Mouse (Mus musculus) MEL (cell line): ENCODE measurements at regions not wholly inside any gene's neighbourhood (a gene's known extent, or its start where the extent isn't known, plus 50 kb on each side); places are given as distances from the start of the nearest gene placed in this dataset.

ENCODE experiments used
- DNase-seq: peaks from one replicate; pipeline ENCODE4 v3.0.0; 2011; ENCODE audit warnings: low read depth, low spot score
- H3K27ac ChIP-seq: 2 replicates; pipeline ENCODE4 v1.5.1; 2012; ENCODE audit warnings: low read depth, mild to moderate bottlenecking, control low read depth, low read length, moderate library complexity; ENCODE audit not compliant: control insufficient read depth
- H3K27me3 ChIP-seq, 2 experiments: fragments of 150-350 bp in 1 of 2; sonication (generic) in 1 of 2; 2 replicates each; pipeline ENCODE4 v1.6.1; 2012; ENCODE audit warnings: low read length in 2 of 2, mild to moderate bottlenecking in 2 of 2, improper control_type of control experiment in 1 of 2, moderate library complexity in 1 of 2; ENCODE audit not compliant: insufficient read depth in 2 of 2, control insufficient read depth in 1 of 2
- H3K36me3 ChIP-seq, 2 experiments: 2 replicates each; pipeline ENCODE4 v1.6.1; 2012 to 2014; ENCODE audit warnings: low read length in 2 of 2, improper control_type of control experiment in 1 of 2, inconsistent platforms in 1 of 2, mild to moderate bottlenecking in 1 of 2; ENCODE audit not compliant: insufficient read depth in 2 of 2, control insufficient read depth in 1 of 2
- H3K4me1 ChIP-seq, 2 experiments: fragments of 150-350 bp in 1 of 2; sonication (generic) in 1 of 2; 2 replicates each; pipeline ENCODE4 v1.6.1; 2012; ENCODE audit warnings: low read length in 2 of 2, improper control_type of control experiment in 1 of 2, mild to moderate bottlenecking in 1 of 2; ENCODE audit not compliant: insufficient read depth in 2 of 2, control insufficient read depth in 1 of 2
- H3K4me3 ChIP-seq, 2 experiments: fragments of 150-350 bp in 1 of 2; sonication (generic) in 1 of 2; 2 replicates each; pipeline ENCODE4 v1.5.1; 2012; ENCODE audit warnings: low read depth in 2 of 2, low read length in 2 of 2, mild to moderate bottlenecking in 2 of 2, moderate library complexity in 2 of 2, control low read depth in 1 of 2, improper control_type of control experiment in 1 of 2; ENCODE audit not compliant: control insufficient read depth in 1 of 2, insufficient read depth in 1 of 2
- H3K79me2 ChIP-seq: 2 replicates; pipeline ENCODE4 v1.6.1; 2012; ENCODE audit warnings: mild to moderate bottlenecking, low read length, moderate library complexity; ENCODE audit not compliant: control insufficient read depth, poor library complexity, insufficient read depth
- H3K9ac ChIP-seq: 2 replicates; pipeline ENCODE4 v1.6.1; 2012; ENCODE audit warnings: low read depth, mild to moderate bottlenecking, control low read depth, low read length, moderate library complexity; ENCODE audit not compliant: control insufficient read depth, poor library complexity, severe bottlenecking
- H3K9me3 ChIP-seq: fragments of 150-350 bp; sonication (generic); replicated peaks from 2 replicates; pipeline ENCODE4 v1.6.1; 2012; ENCODE audit warnings: mild to moderate bottlenecking, low read length, improper control_type of control experiment, moderate library complexity; ENCODE audit not compliant: insufficient read depth
- BHLHE40 ChIP-seq: IDR thresholded peaks from 2 replicates; pipeline ENCODE4 v1.6.1; 2012; ENCODE audit warnings: low read depth, mild to moderate bottlenecking, inconsistent platforms, low read length, improper control_type of control experiment, borderline replicate concordance
- CHD2 ChIP-seq: IDR thresholded peaks from 2 replicates; pipeline ENCODE4 v1.6.1; 2011; ENCODE audit warnings: low read length, improper control_type of control experiment
- EP300 ChIP-seq, 2 experiments: IDR thresholded peaks; 2 replicates each; pipeline ENCODE4 v1.6.1; 2011; ENCODE audit warnings: improper control_type of control experiment in 2 of 2, low read length in 2 of 2, low read depth in 1 of 2, mild to moderate bottlenecking in 1 of 2
- GABPA ChIP-seq: IDR thresholded peaks from 2 replicates; pipeline ENCODE4 v1.6.1; 2012; ENCODE audit warnings: low read depth, mild to moderate bottlenecking, inconsistent platforms, low read length, improper control_type of control experiment, moderate library complexity
- HCFC1 ChIP-seq: IDR thresholded peaks from 2 replicates; pipeline ENCODE4 v1.6.1; 2012; ENCODE audit warnings: low read depth, mild to moderate bottlenecking, inconsistent platforms, low read length, improper control_type of control experiment, moderate library complexity
- JUND ChIP-seq: IDR thresholded peaks from 2 replicates; pipeline ENCODE4 v1.6.1; 2011; ENCODE audit warnings: low read depth, mild to moderate bottlenecking, improper control_type of control experiment, low read length
- MAX ChIP-seq: IDR thresholded peaks from 2 replicates; pipeline ENCODE4 v1.6.1; 2011; ENCODE audit warnings: low read length, improper control_type of control experiment
- MAZ ChIP-seq: IDR thresholded peaks from 2 replicates; pipeline ENCODE4 v1.6.1; 2012; ENCODE audit warnings: low read depth, mild to moderate bottlenecking, inconsistent platforms, low read length, improper control_type of control experiment
- MEF2A ChIP-seq: IDR thresholded peaks from 2 replicates; pipeline ENCODE4 v1.6.1; 2014; ENCODE audit warnings: low read depth, mild to moderate bottlenecking, inconsistent platforms, low read length, improper control_type of control experiment; ENCODE audit not compliant: poor library complexity, insufficient replicate concordance, severe bottlenecking; ENCODE audit errors: extremely low read depth
- MXI1 ChIP-seq: IDR thresholded peaks from 2 replicates; pipeline ENCODE4 v1.6.1; 2011; ENCODE audit warnings: mild to moderate bottlenecking, low read depth, low read length, improper control_type of control experiment
- MYB ChIP-seq: IDR thresholded peaks from 2 replicates; pipeline ENCODE4 v1.6.1; 2011; ENCODE audit warnings: mild to moderate bottlenecking, low read depth, low read length, improper control_type of control experiment
- MYC ChIP-seq: IDR thresholded peaks from 2 replicates; pipeline ENCODE4 v1.6.1; 2011; ENCODE audit warnings: low read depth, mild to moderate bottlenecking, low read length, improper control_type of control experiment, moderate library complexity
- POLR2A ChIP-seq, 2 experiments: IDR thresholded peaks; 2 replicates each; pipeline ENCODE4 v1.6.1; 2011 to 2012; ENCODE audit warnings: low read length in 2 of 2, mild to moderate bottlenecking in 2 of 2, control low read depth in 1 of 2, improper control_type of control experiment in 1 of 2, low read depth in 1 of 2, moderate library complexity in 1 of 2; ENCODE audit not compliant: control insufficient read depth in 1 of 2, insufficient read depth in 1 of 2, poor library complexity in 1 of 2
- POLR2AphosphoS2 ChIP-seq: IDR thresholded peaks from 2 replicates; pipeline ENCODE4 v1.6.1; 2011; ENCODE audit warnings: low read length, improper control_type of control experiment
- SMC3 ChIP-seq: IDR thresholded peaks from 2 replicates; pipeline ENCODE4 v1.6.1; 2011; ENCODE audit warnings: low read depth, low read length, improper control_type of control experiment
- TAL1 ChIP-seq: IDR thresholded peaks from 2 replicates; pipeline ENCODE4 v1.6.1; 2012; ENCODE audit warnings: mild to moderate bottlenecking, inconsistent platforms, low read length, moderate library complexity, mixed read lengths
- TBP ChIP-seq: IDR thresholded peaks from 2 replicates; pipeline ENCODE4 v1.8.0; 2011; ENCODE audit warnings: low read depth, low read length, improper control_type of control experiment
- UBTF ChIP-seq: IDR thresholded peaks from 2 replicates; pipeline ENCODE4 v1.6.1; 2012; ENCODE audit warnings: low read depth, mild to moderate bottlenecking, inconsistent platforms, low read length, improper control_type of control experiment, moderate library complexity, borderline replicate concordance; ENCODE audit not compliant: insufficient read depth
- USF1 ChIP-seq: IDR thresholded peaks from 2 replicates; pipeline ENCODE4 v1.6.1; 2014; ENCODE audit warnings: low read depth, mild to moderate bottlenecking, inconsistent platforms, low read length, improper control_type of control experiment, moderate library complexity
- USF2 ChIP-seq, 2 experiments: IDR thresholded peaks; 2 replicates each; pipeline ENCODE4 v1.6.1; 2011 to 2012; ENCODE audit warnings: improper control_type of control experiment in 2 of 2, low read length in 2 of 2, borderline replicate concordance in 1 of 2, inconsistent platforms in 1 of 2, low read depth in 1 of 2, mild to moderate bottlenecking in 1 of 2; ENCODE audit not compliant: insufficient read depth in 1 of 2
- ZC3H11A ChIP-seq: IDR thresholded peaks from 2 replicates; pipeline ENCODE4 v1.6.1; 2012; ENCODE audit warnings: low read depth, mild to moderate bottlenecking, inconsistent platforms, low read length, improper control_type of control experiment
- ZKSCAN1 ChIP-seq: IDR thresholded peaks from 2 replicates; pipeline ENCODE4 v1.6.1; 2012; ENCODE audit warnings: low read depth, mild to moderate bottlenecking, inconsistent platforms, low read length, improper control_type of control experiment, moderate library complexity
- ZMIZ1 ChIP-seq: IDR thresholded peaks from 2 replicates; pipeline ENCODE4 v1.6.1; 2012; ENCODE audit warnings: low read depth, mild to moderate bottlenecking, inconsistent platforms, low read length, improper control_type of control experiment, moderate library complexity
- ZNF384 ChIP-seq: IDR thresholded peaks from 2 replicates; pipeline ENCODE4 v1.6.1; 2012; ENCODE audit warnings: low read depth, mild to moderate bottlenecking, inconsistent platforms, low read length, improper control_type of control experiment

- TF ChIP-seq ZC3H11A (no peak), TAL1 (no peak), UBTF (no peak), MAZ (no peak), EP300 (IDR thresholded peaks at IDR 0.05; ENCODE audit: low read depth in 1 of 2, low read length in 2 of 2) (no peak), JUND (no peak), MYC (no peak), CHD2 (no peak), POLR2A (IDR thresholded peaks at IDR 0.05; ENCODE audit: control insufficient read depth in 1 of 2, insufficient read depth in 1 of 2, low read depth in 1 of 2, low read length in 2 of 2, poor library complexity in 1 of 2) (no peak), SMC3 (no peak), MAX (no peak)
- Histone ChIP-seq H3K27me3 (no peaks in the 10 kb centered on the region; a peak in 1 of 4 replicates), H3K4me1 (no peaks in the 10 kb centered on the region), H3K36me3 (no peaks in the 10 kb centered on the region), H3K4me3 (no peak overlapping the region), H3K27ac (no peak overlapping the region), H3K79me2 (no peaks in the 10 kb centered on the region), H3K9ac (no peak overlapping the region), H3K9me3 (no peaks in the 10 kb centered on the region)
- DNase-seq, result no peak
Measured at GRCm38 (mm10) chr4:87669480-87669879, 363.7 kb downstream of the Mllt3 start.

- Histone ChIP-seq H3K4me3 (no peak overlapping the region), H3K9ac (no peak overlapping the region), H3K79me2 (no peaks in the 10 kb centered on the region), H3K9me3 (no peaks in the 10 kb centered on the region), H3K27ac (no peak overlapping the region), H3K36me3 (no peaks in the 10 kb centered on the region), H3K27me3 (no peaks in the 10 kb centered on the region; a peak in 1 of 4 replicates), H3K4me1 (no peaks in the 10 kb centered on the region)
- DNase-seq, result no peak
- TF ChIP-seq MYB (no peak), MAZ (no peak), TAL1 (no peak), USF1 (no peak), HCFC1 (no peak), JUND (no peak), BHLHE40 (no peak), TBP (no peak), MEF2A (no peak), MYC (no peak), ZNF384 (no peak), ZMIZ1 (no peak), ZKSCAN1 (no peak), GABPA (no peak), MXI1 (no peak), POLR2AphosphoS2 (no peak), EP300 (IDR thresholded peaks at IDR 0.05; ENCODE audit: low read depth in 1 of 2, low read length in 2 of 2) (no peak), MAX (no peak), USF2 (IDR thresholded peaks at IDR 0.05; ENCODE audit: borderline replicate concordance in 1 of 2, insufficient read depth in 1 of 2, low read depth in 1 of 2, low read length in 2 of 2) (no peak)
Measured at GRCm38 (mm10) chr4:87668314-87668713, 364.9 kb downstream of the Mllt3 start.
